Mouse (Mus musculus): ENCODE measurements at regions not wholly inside any gene's neighbourhood (a gene's known extent, or its start where the extent isn't known, plus 50 kb on each side); places are given as distances from the start of the nearest gene placed in this dataset.
"Not testable (repeated sequence)": the region's sequence is repeated elsewhere in the genome, so short reads cannot be mapped to it uniquely, and the experiment has no call there.

GRCm38 (mm10) chr13:111876847-111877246 is 68.1 kb upstream of the Map3k1 start:
- Histone ChIP-seq H3K4me1 (no peaks in the 10 kb centered on the region), H3K9me3 (no peaks in the 10 kb centered on the region), H3K36me3 (no peaks in the 10 kb centered on the region), H3K27me3 (no peaks in the 10 kb centered on the region), H3K4me2 (replicated peaks) (no peak overlapping the region), H3K9ac (no peak overlapping the region), H3K27ac (no peak overlapping the region), H3K4me3 (no peak overlapping the region)
- ATAC-seq (ENCODE audit: insufficient number of reproducible peaks, insufficient read depth, low FRiP score, low TSS enrichment) = no peak
- 64% methylated on average over 2 of the region's 2 CpGs for WGBS

DNA sequence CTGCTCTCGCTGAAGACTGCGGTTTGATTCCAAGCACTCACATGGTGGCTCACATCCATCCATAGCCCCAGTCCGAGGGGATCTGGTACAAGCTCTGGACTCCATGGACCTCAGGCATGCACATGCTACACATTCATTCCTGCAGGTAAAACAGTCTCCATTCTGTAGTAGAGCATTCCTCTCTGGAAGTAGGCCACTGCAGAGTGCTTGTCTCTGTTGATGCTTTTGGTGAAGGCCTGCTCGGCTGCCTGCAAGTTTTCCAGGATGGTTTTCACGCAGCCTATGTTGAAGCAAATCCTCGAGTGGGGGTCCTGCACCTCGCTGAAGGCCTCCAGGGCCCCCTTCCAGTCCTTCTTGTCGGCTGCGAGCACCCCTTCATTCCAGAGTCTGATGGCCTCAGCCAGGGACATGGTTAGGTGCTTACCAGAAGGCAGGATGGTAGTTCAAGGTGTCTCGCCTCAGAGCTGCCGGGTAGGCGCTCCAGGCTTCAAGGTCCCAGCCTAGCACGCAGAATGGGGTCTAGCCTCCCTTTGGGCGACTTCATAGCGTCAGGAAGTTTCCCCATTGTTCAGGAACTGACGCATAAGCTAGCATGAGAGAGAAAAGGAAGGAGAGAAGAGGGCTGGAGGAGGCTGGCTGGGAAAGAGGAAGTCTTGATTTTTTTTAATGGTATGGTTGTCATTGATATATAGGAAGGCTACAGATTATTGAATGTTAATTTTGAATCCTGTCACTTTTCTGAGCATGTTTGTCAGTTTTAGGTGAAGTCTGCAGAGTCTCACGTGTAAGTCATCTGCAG is 75.2 kb upstream of the Map3k1 start:
- H3K9ac ChIP-seq; H3K4me2 ChIP-seq (replicated peaks); H3K27ac ChIP-seq; H3K36me3 ChIP-seq; H3K9me3 ChIP-seq; H3K27me3 ChIP-seq; H3K4me1 ChIP-seq; H3K4me3 ChIP-seq; ATAC-seq (ENCODE audit: insufficient number of reproducible peaks, insufficient read depth, low FRiP score, low TSS enrichment): not testable (repeated sequence)
- WGBS = 85% methylated on average over 17 of the region's 17 CpGs

DNA sequence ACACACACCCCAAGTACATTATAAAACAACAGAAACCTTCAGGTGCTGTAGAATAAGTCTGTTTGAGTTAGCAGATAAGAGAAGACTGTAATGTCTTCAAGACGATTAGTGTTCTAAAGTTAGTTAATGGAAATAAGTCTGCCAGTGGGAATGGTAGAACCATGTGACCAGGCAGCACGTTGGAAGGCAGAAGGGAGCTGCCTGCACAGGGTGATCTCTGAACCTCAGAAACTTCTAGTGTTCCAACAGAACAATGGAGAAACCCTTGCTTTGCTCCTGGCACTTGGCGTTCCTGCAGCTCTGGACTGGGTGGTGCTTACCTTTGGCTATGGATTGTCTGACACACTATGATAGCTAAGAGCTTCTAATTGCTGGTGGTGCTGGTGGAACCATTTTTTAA is 82.0 kb upstream of the Map3k1 start:
- WGBS = 69% methylated on average over 3 of the region's 3 CpGs
- no peak overlapping the region for H3K4me3 ChIP-seq
- H3K4me2 ChIP-seq (replicated peaks) = no peak overlapping the region

GRCm38 (mm10) chr13:111892141-111892540 is 83.3 kb upstream of the Map3k1 start:
- no peaks in the 10 kb centered on the region for H3K36me3 ChIP-seq
- H3K9me3 ChIP-seq = no peaks in the 10 kb centered on the region
- 91% methylated on average over 8 of the region's 8 CpGs for WGBS
- no peaks in the 10 kb centered on the region for H3K27me3 ChIP-seq
- ATAC-seq (ENCODE audit: insufficient number of reproducible peaks, insufficient read depth, low FRiP score, low TSS enrichment) = no peak
- no peak overlapping the region for H3K27ac ChIP-seq
- H3K4me1 ChIP-seq = no peaks in the 10 kb centered on the region
- H3K9ac ChIP-seq = no peak overlapping the region
- no peak overlapping the region for H3K4me3 ChIP-seq
- H3K4me2 ChIP-seq (replicated peaks) = no peak overlapping the region

More for the DNA sequence above, 82.0 kb upstream of the Map3k1 start:
- no peaks in the 10 kb centered on the region for H3K36me3 ChIP-seq
- H3K4me1 ChIP-seq = no peaks in the 10 kb centered on the region
- ATAC-seq (ENCODE audit: insufficient number of reproducible peaks, insufficient read depth, low FRiP score, low TSS enrichment) = no peak
- H3K9ac ChIP-seq = no peak overlapping the region
- H3K9me3 ChIP-seq = no peaks in the 10 kb centered on the region
- H3K27ac ChIP-seq = no peak overlapping the region
- H3K27me3 ChIP-seq = no peaks in the 10 kb centered on the region

DNA sequence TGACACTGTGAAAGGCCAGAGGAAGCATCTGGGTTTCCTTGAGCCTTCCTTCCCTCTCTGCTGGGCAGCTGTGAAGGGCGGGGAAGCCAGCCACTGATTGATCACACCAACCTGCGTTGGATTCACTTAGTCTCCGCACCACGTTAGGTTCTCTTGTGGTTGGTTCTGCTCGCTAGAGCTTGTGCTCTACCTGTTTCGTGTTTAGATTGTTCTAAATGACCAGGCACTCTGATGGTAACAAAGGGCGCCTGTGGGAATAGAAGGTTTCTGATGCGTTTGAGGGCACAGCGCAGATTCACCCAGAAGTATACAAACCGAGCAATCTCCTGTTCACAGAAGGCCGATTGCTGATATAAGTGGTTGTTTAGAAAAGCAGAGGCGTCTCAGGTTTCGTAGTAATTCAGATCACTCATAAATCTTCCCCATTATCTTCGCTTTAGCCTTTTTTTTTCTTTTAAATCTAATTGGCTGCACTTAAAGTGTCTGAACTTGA is 84.5 kb upstream of the Map3k1 start:
- WGBS = 41% methylated on average over 14 of the region's 14 CpGs
- H3K4me2 ChIP-seq (replicated peaks) = 0 out of 2 replicates have a peak overlapping the region, but pooled peaks have one; percentile 9
- no peak for ATAC-seq (ENCODE audit: insufficient number of reproducible peaks, insufficient read depth, low FRiP score, low TSS enrichment)

DNA sequence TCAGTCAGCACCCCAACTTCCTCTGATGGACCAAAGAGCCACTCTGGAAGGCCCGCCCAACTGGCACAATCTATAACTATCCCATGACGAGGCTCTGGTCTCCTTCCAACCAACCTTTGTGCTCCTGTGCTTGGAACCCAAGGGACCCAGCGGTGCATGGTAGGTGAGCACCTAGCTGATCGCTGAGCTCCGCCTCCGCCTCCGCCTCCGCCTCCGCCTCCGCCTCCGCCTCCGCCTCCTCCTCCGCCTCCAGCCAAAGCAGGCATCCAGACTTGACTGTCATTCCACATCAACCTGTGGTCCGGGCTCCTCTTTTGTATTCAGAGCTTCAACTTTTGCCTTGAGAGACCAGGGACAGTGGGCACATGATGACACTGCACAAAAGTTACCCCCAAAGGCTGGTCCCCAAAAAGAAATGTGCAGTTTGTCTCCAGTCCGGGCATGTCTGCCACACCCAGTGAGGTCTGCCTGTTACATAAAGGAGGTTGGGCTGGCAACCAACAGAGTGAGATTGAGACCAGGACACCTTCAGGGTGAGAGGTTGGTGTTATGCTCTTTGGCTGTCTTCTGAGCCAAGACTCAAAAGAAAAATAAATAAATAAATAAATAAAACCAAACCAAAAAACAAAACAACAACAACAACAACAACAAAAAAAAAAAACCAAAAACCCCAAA is 86.1 kb upstream of the Map3k1 start:
- ATAC-seq (ENCODE audit: insufficient number of reproducible peaks, insufficient read depth, low FRiP score, low TSS enrichment) = 0 out of 2 replicates have a peak, but pooled peaks have one; percentile 28
- Histone ChIP-seq H3K9me3 (no peaks in the 10 kb centered on the region), H3K27me3 (no peaks in the 10 kb centered on the region), H3K27ac (no peak overlapping the region), H3K4me3 (no peak overlapping the region), H3K9ac (no peak overlapping the region), H3K36me3 (no peaks in the 10 kb centered on the region), H3K4me2 (replicated peaks) (no peak overlapping the region), H3K4me1 (no peaks in the 10 kb centered on the region)
- WGBS = 65% methylated on average over 15 of the region's 15 CpGs

More for the DNA sequence above, 84.5 kb upstream of the Map3k1 start:
- Histone ChIP-seq H3K4me3 (no peak overlapping the region), H3K9ac (no peak overlapping the region), H3K27ac (no peak overlapping the region), H3K27me3 (no peaks in the 10 kb centered on the region), H3K9me3 (no peaks in the 10 kb centered on the region), H3K4me1 (no peaks in the 10 kb centered on the region), H3K36me3 (no peaks in the 10 kb centered on the region)

DNA sequence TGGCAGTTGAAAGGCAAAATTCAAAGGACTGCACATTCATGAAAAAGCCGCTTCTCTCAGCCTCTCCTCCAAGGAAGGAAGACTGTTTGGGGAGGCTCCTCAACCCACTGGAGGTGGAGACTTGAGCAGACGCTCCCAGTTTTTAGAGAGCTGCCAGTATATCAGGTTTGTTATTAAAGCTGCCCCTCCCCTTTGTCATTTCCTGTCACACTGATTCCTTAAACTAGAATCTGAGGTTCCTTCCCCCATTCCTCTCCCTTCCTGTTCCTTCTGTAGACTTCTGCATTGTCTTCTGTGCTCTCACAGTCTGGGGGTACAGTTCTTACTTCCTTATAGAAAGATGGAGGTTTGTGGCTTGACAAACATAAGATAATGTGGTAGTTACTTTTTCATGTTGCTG is 87.5 kb upstream of the Map3k1 start:
- no peak overlapping the region for H3K9ac ChIP-seq
- no peaks in the 10 kb centered on the region for H3K4me1 ChIP-seq
- no peaks in the 10 kb centered on the region for H3K9me3 ChIP-seq
- no peak overlapping the region for H3K4me2 ChIP-seq (replicated peaks)
- H3K36me3 ChIP-seq = no peaks in the 10 kb centered on the region
- H3K4me3 ChIP-seq = no peak overlapping the region
- WGBS = 26% methylated on average over 2 of the region's 2 CpGs
- H3K27ac ChIP-seq = no peak overlapping the region
- no peak for ATAC-seq (ENCODE audit: insufficient number of reproducible peaks, insufficient read depth, low FRiP score, low TSS enrichment)
- no peaks in the 10 kb centered on the region for H3K27me3 ChIP-seq

DNA sequence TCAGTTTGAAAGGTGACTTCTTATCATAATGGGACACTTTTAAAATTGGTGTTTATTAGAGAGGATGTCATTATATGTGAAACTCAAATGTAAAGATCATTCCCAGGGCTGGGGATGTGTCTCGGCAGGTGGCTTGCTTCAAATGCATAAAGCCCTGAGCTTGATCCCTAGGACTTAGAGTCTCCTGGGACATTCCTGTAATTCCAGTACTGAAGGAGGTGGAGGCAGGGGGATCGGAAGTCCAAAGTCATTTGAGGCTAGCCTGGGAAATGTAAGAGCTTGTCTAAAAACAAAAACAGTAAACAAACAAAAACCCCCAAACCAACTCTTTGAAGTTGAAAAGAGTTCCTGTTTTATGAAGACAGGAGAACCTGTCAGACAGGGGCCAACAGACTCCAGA is 94.6 kb upstream of the Map3k1 start:
- Histone ChIP-seq H3K4me2 (replicated peaks) (no peak overlapping the region), H3K9me3 (no peaks in the 10 kb centered on the region), H3K4me1 (peaks cover 9% of the 10 kb centered on the region), H3K27me3 (no peaks in the 10 kb centered on the region), H3K36me3 (no peaks in the 10 kb centered on the region), H3K9ac (no peak overlapping the region), H3K27ac (no peak overlapping the region), H3K4me3 (no peak overlapping the region)
- 44% methylated on average over 2 of the region's 2 CpGs for WGBS
- ATAC-seq (ENCODE audit: insufficient number of reproducible peaks, insufficient read depth, low FRiP score, low TSS enrichment) = no peak

DNA sequence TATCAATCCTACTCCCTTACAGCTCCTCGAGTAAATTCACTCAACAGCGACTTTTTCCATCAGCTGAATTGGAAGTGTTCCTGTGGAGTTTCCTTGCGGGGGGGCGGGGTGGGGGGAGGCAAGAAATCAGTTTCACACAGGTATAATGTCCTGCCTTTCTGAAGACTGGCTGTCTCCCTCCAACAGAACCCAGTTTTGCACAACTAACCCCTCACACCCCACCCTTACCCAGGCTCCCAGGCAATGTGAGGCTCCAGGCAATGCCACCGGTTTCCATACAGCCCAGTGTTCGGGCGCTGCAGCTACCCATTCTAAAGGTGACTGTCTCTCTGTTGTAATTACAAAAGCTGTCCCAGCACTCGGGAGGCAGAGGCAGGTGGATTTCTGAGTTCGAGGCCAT is 95.1 kb upstream of the Map3k1 start:
- no peak overlapping the region for H3K4me3 ChIP-seq
- no peak for ATAC-seq (ENCODE audit: insufficient number of reproducible peaks, insufficient read depth, low FRiP score, low TSS enrichment)
- H3K27ac ChIP-seq = no peak overlapping the region
- H3K4me2 ChIP-seq (replicated peaks) = no peak overlapping the region
- no peaks in the 10 kb centered on the region for H3K36me3 ChIP-seq
- H3K9ac ChIP-seq = no peak overlapping the region
- H3K27me3 ChIP-seq = no peaks in the 10 kb centered on the region
- peaks cover 9% of the 10 kb centered on the region for H3K4me1 ChIP-seq
- H3K9me3 ChIP-seq = no peaks in the 10 kb centered on the region
- WGBS = 57% methylated on average over 9 of the region's 9 CpGs

GRCm38 (mm10) chr13:111904616-111905212 is 95.9 kb upstream of the Map3k1 start:
- no peaks in the 10 kb centered on the region for H3K27me3 ChIP-seq
- H3K4me3 ChIP-seq = no peak overlapping the region
- H3K9ac ChIP-seq = no peak overlapping the region
- peaks cover 9% of the 10 kb centered on the region for H3K4me1 ChIP-seq
- H3K36me3 ChIP-seq = no peaks in the 10 kb centered on the region
- peak overlapping the region; percentile 36 for H3K4me2 ChIP-seq (replicated peaks)
- WGBS = 21% methylated on average over 16 of the region's 17 CpGs
- ATAC-seq (ENCODE audit: insufficient number of reproducible peaks, insufficient read depth, low FRiP score, low TSS enrichment) = 0 out of 2 replicates have a peak, but pooled peaks have one; percentile 22
- no peaks in the 10 kb centered on the region for H3K9me3 ChIP-seq
- H3K27ac ChIP-seq = peak overlapping the region; percentile 67

DNA sequence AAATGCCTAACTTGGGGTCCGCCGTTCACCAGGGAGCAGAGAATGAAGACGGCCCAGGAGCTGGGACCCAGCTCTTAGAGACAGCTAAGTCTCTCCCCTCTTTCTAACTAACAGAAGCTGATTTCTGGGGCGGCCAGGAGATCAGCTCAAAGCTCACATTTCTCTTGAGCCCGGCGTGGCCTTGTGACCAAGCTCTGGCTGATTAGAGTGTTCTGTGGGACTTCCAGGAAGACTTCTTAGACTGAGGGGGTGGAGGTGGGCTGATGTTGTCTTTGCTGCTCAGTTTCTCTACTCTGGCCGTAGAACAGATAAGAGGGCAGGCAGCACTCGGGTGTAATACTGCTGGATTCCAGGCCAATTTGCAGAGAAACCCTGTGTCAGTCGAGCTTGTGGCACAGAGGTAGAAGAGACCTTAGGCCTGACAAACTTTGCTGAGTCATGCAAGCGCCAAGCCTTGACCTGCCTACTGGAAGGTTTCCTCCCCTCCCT is 96.5 kb upstream of the Map3k1 start:
- H3K27ac ChIP-seq = peak overlapping the region; percentile 67
- H3K4me1 ChIP-seq = peaks cover 9% of the 10 kb centered on the region
- 0 out of 2 replicates have a peak, but pooled peaks have one; percentile 22 for ATAC-seq (ENCODE audit: insufficient number of reproducible peaks, insufficient read depth, low FRiP score, low TSS enrichment)
- no peak overlapping the region for H3K4me3 ChIP-seq
- 15% methylated on average over 10 of the region's 10 CpGs for WGBS
- no peak overlapping the region for H3K9ac ChIP-seq
- no peaks in the 10 kb centered on the region for H3K27me3 ChIP-seq
- no peaks in the 10 kb centered on the region for H3K36me3 ChIP-seq
- H3K4me2 ChIP-seq (replicated peaks) = peak overlapping the region; percentile 36
- no peaks in the 10 kb centered on the region for H3K9me3 ChIP-seq

Measured in embryonic facial prominence, embryonic 12.5 days (tissue).